Mouse (Mus musculus) layer of hippocampus, postnatal 25 days (tissue): ENCODE results near the gene Per3. TPM values are rescaled to one million over a fixed set of nuclear protein-coding genes. Genes with fewer than 3 reads are reported as not detected.

Experiments
- DNase-seq, 2 experiments: peaks; one replicate each; pipeline ENCODE4 v3.0.0; 2022; ENCODE audit warnings: mixed read lengths in 2 of 2, low spot score in 1 of 2; ENCODE audit errors: extremely low spot score in 1 of 2
- total RNA-seq, 2 experiments: library from RNA; stranded (reverse); gene quantifications; 2 replicates each; pipeline ENCODE4 v1.2.3; 2021

Per3 gene
- total RNA-seq, 2 experiments from 2014 or later, result 26.7 to 26.8 TPM

DNA sequence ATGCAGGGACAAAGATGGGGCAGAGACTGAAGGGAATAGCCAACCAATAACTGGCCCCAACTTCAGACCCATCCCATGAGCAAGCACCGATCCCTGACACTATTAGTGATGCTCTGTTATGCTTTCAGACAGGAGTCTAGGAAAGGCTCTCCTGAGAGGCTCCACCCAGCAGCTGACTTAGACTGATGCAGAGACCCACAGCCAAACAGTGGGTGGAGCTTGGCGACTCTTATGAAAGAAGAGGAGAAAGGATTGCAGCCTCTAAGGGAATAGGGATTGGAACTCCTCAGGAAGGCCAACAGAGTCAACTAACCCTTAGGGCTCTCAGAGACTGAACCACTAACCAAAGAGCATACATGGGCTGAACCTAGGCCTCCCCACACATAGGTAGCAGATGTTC lies 80.8 kb downstream of the Per3 start:
- no peak for DNase-seq

GRCm38 (mm10) chr4:150962231-150962630 lies 82.2 kb downstream of the Per3 start:
- no peak for DNase-seq

DNA sequence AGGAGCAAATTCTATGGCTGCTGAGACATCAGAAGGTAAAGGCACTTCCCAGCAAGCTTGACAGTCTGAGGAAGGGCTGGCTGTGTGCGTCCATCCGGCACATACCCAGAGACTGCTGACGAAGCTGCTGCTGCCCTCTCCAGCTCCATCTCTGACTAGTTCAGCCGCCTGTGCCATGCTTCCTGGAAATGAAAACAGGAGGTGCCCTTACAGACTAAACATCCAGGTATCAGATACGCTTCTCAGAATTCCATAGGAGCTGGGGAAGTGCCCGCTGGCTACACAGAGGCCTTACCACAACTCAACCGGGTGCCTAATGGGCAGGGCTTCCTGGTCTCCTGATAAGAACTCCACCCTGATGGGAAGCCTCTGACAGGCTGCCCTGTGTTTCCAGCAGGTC lies 85.9 kb downstream of the Per3 start:
- DNase-seq, result no peak

DNA sequence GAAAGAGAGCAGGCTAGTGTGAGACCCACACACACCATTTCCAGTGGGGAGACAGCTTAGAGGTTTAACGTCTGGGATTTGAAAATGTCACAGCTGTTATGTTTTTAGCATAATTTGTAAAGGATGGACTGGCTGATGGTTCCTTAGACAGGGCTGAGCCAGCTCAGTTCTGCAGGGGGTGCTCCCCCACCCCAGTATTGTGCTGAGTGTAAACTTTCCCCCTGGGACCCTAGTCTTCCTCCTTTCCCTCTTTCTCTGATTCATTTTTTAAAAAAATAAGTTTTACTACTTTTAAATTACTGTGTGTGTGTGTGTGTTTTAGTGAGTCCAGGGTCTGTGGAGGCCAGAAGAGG lies 87.4 kb downstream of the Per3 start:
- no peak for DNase-seq

DNA sequence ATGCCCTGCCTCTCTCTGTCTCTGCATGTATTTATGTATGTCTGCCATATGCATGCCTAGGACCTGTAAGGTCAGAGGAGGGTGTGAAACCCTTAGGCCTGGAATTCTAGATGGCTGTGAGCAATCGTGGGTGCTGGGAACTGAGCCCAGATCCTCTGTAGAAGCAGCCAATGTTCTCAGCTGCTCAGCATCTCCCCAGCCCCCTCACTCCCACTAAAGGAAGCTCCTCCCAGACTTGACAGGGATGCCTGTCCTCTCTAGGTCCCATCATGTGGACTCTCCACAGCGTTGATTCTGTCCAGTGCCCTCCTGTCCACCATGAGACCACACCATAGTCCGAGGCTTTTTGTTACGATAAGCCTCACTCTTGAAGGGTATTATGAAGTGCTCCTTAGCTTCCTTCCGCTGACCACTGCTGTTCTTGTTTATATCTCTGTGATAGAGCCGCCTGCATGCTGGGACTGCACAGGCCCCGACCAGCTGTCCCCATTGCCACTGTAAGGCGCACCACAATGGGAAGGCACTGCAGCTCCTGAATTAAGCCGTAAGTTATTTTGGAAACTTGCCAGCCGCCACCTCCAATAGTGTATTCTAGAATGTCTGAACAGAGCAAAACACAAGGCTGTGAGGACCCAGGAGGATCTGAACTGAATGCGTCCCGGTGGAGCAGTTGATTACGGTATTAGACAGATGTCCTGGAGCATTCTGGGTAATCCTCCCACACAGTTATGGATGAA lies 87.9 kb downstream of the Per3 start:
- peak in 1 of 2 experiments; percentile 21 for DNase-seq

Other genes with a start within 250 kb of the Per3 start
- gene Errfi1, start 190.7 kb downstream of the Per3 start, total RNA-seq, result 10 to 100 TPM; 37.2 to 43.4 TPM
- gene Park7, start 130.2 kb downstream of the Per3 start, total RNA-seq, result 100 to 1,000 TPM; 228 to 261 TPM
- 1 to 10 TPM in 1 of 2 experiments, under 1 TPM in 1; 0.80 to 1.1 TPM for gene Tnfrsf9, start 130.1 kb downstream of the Per3 start, total RNA-seq
- not detected for gene Uts2, start 47.6 kb downstream of the Per3 start, total RNA-seq
- gene Vamp3, start 13.3 kb upstream of the Per3 start, total RNA-seq, result 10 to 100 TPM; 35.0 to 35.1 TPM
- not detected for gene Gm13090, start 44.9 kb upstream of the Per3 start, total RNA-seq